ENCODE assay signal across 7 mouse cellular contexts in genomic region chrX:20292040-20292417, GRCm38 (mm10). TPM values are rescaled to one million over a fixed set of nuclear protein-coding genes. Genes with fewer than 3 reads are reported as not detected.
DNase-seq lines count a peak whose midpoint lies in the region; ATAC-seq and TF ChIP-seq lines count a peak whose summit lies in the region.

No protein-coding gene starts in this region.

- DNase-seq in lung, adult 18-20 months = no peak
- no peak for DNase-seq in thymus, postnatal 0 days (ENCODE audit: low spot score)

- no peak; the same call in 1 of the 2 replicates for ATAC-seq in lung, embryonic 16.5 days (ENCODE audit: low read depth)
- ATAC-seq in forebrain, embryonic 12.5 days (ENCODE audit: low FRiP score) = no peak; the same call in 1 of the 2 replicates
- no peak for ATAC-seq in intestine, postnatal 0 days
- peak; percentile 42; the same call in 1 of the 2 replicates for ATAC-seq in neural tube, embryonic 15.5 days (ENCODE audit: low FRiP score)
- no peak for ATAC-seq in megakaryocyte-erythroid progenitor cell, adult 5-6 weeks (replicated peaks; ENCODE audit: low FRiP score, low TSS enrichment, poor library complexity, severe bottlenecking)

- no peak overlapping the region for H3K27ac ChIP-seq in lung, embryonic 16.5 days (ENCODE audit: low read length)
- no peak overlapping the region for H3K27ac ChIP-seq in forebrain, embryonic 12.5 days
- no peak overlapping the region for H3K27ac ChIP-seq in intestine, postnatal 0 days (ENCODE audit: low read depth, low read length)
- 0 out of 2 replicates have a peak overlapping the region, but pooled peaks have one; percentile 77 for H3K27ac ChIP-seq in neural tube, embryonic 15.5 days (replicated peaks)

- WGBS in lung, embryonic 16.5 days = 23% methylated on average over 11 of the region's 11 CpGs
- WGBS in forebrain, embryonic 12.5 days = 34% methylated on average over 11 of the region's 11 CpGs
- 41% methylated on average over 11 of the region's 11 CpGs for whole genome bisulfite sequencing in intestine, postnatal 0 days
- WGBS in neural tube, embryonic 15.5 days = 41% methylated on average over 11 of the region's 11 CpGs

- H3K4me3 ChIP-seq in lung, embryonic 16.5 days (ENCODE audit: low read length) = peak overlapping the region; percentile 63
- peak overlapping the region; percentile 60 for H3K4me3 ChIP-seq in forebrain, embryonic 12.5 days (replicated peaks)
- H3K4me3 ChIP-seq in intestine, postnatal 0 days (ENCODE audit: low read depth, low read length) = peak overlapping the region; percentile 43
- H3K4me3 ChIP-seq in neural tube, embryonic 15.5 days (replicated peaks) = peak overlapping the region; percentile 61

- no peaks in the 10 kb centered on the region for H3K27me3 ChIP-seq in lung, embryonic 16.5 days (ENCODE audit: control insufficient read depth, insufficient read depth, low read depth, low read length)
- no peaks in the 10 kb centered on the region for H3K27me3 ChIP-seq in forebrain, embryonic 12.5 days
- no peaks in the 10 kb centered on the region for H3K27me3 ChIP-seq in intestine, postnatal 0 days (replicated peaks; ENCODE audit: control insufficient read depth, insufficient read depth, low read length)
- H3K27me3 ChIP-seq in neural tube, embryonic 15.5 days (replicated peaks) = no peaks in the 10 kb centered on the region

- H3K4me1 ChIP-seq in lung, embryonic 16.5 days (replicated peaks; ENCODE audit: control insufficient read depth, insufficient read depth, low read length) = no peaks in the 10 kb centered on the region
- H3K4me1 ChIP-seq in forebrain, embryonic 12.5 days = no peaks in the 10 kb centered on the region
- H3K4me1 ChIP-seq in intestine, postnatal 0 days (replicated peaks; ENCODE audit: control insufficient read depth, insufficient read depth, low read length) = no peaks in the 10 kb centered on the region
- no peaks in the 10 kb centered on the region for H3K4me1 ChIP-seq in neural tube, embryonic 15.5 days

- no peaks in the 10 kb centered on the region for H3K9me3 ChIP-seq in lung, embryonic 16.5 days (ENCODE audit: control insufficient read depth, low read length)
- H3K9me3 ChIP-seq in forebrain, embryonic 12.5 days = no peaks in the 10 kb centered on the region
- H3K9me3 ChIP-seq in intestine, postnatal 0 days (ENCODE audit: control insufficient read depth) = no peaks in the 10 kb centered on the region
- no peaks in the 10 kb centered on the region for H3K9me3 ChIP-seq in neural tube, embryonic 15.5 days (replicated peaks)

- H3K36me3 ChIP-seq in lung, embryonic 16.5 days (ENCODE audit: control insufficient read depth, insufficient read depth, low read length) = no peaks in the 10 kb centered on the region
- no peaks in the 10 kb centered on the region for H3K36me3 ChIP-seq in forebrain, embryonic 12.5 days (replicated peaks)
- no peaks in the 10 kb centered on the region for H3K36me3 ChIP-seq in intestine, postnatal 0 days (ENCODE audit: control insufficient read depth, insufficient read depth)
- H3K36me3 ChIP-seq in neural tube, embryonic 15.5 days = no peaks in the 10 kb centered on the region

- TF ChIP-seq CTCF in intestine, postnatal 0 days (IDR thresholded peaks at IDR 0.05; ENCODE audit: low read depth) = no peak

- H3K9ac ChIP-seq in lung, embryonic 16.5 days (ENCODE audit: low read length) = no peak overlapping the region; the same call in 1 of the 2 replicates
- H3K9ac ChIP-seq in forebrain, embryonic 12.5 days = peak overlapping the region; percentile 54
- H3K9ac ChIP-seq in intestine, postnatal 0 days (ENCODE audit: low read depth, low read length) = no peak overlapping the region
- H3K9ac ChIP-seq in neural tube, embryonic 15.5 days (replicated peaks) = peak overlapping the region; percentile 72; the same call in 1 of the 2 replicates

- H3K4me2 ChIP-seq in lung, embryonic 16.5 days (ENCODE audit: low read depth, low read length) = peak overlapping the region; percentile 79
- H3K4me2 ChIP-seq in forebrain, embryonic 12.5 days = peak overlapping the region; percentile 66
- peak overlapping the region; percentile 86 for H3K4me2 ChIP-seq in intestine, postnatal 0 days (replicated peaks; ENCODE audit: low read depth)
- H3K4me2 ChIP-seq in neural tube, embryonic 15.5 days = peak overlapping the region; percentile 61

RNA-seq across cellular contexts. Expression of gene Slc9a7, which starts 0.4 kb away (rescaled TPM):
- polyA plus RNA-seq in lung, embryonic 16.5 days (2015; fragmentation: Nextera tagmentation; extraction: Ambion mirVana) = 1.1 and 1.2 TPM in 2 replicates
- polyA plus RNA-seq in forebrain, embryonic 12.5 days (2016; fragmentation: Nextera tagmentation; extraction: Ambion mirVana) = 2.0 and 2.1 TPM in 2 replicates
- 0.25 and 0.33 TPM in 2 replicates for polyA plus RNA-seq in intestine, postnatal 0 days (2015; fragmentation: Nextera tagmentation; extraction: Ambion mirVana)
- polyA plus RNA-seq in neural tube, embryonic 15.5 days (2015; fragmentation: Nextera tagmentation; extraction: Ambion mirVana) = 12.1 and 14.5 TPM in 2 replicates
- total RNA-seq in megakaryocyte-erythroid progenitor cell, adult 5-6 weeks (2014; fragmentation: Nextera tagmentation) = 0.50 and 0.99 TPM in 2 replicates
- total RNA-seq in megakaryocyte-erythroid progenitor cell, adult 5-6 weeks (2017) = 2.3 and 2.4 TPM in 2 replicates
- 1.9 TPM in 2 replicates for polyA plus RNA-seq in thymus, postnatal 0 days (2015; fragmentation: Nextera tagmentation; extraction: Ambion mirVana)

Comparison
In these comparisons a context has a peak if more than half of its experiments do, and no peak if none do; other contexts are left out.
1. H3K9ac ChIP-seq: peak in forebrain, embryonic 12.5 days (single experiment) and neural tube, embryonic 15.5 days (single experiment); none in lung, embryonic 16.5 days (single experiment) and intestine, postnatal 0 days (single experiment).
2. Peak in every context shown above with its lines, with median percentiles within 50 percentile points of each other: H3K4me2 ChIP-seq and H3K4me3 ChIP-seq.